Mouse (Mus musculus) myocyte (in vitro differentiated cells): ENCODE measurements at regions not wholly inside any gene's neighbourhood (a gene's known extent, or its start where the extent isn't known, plus 50 kb on each side); places are given as distances from the start of the nearest gene placed in this dataset.
A peak's percentile ranks its signal among the peaks of the same experiment; 100 is the strongest.

ENCODE experiments used
- H3K27me3 ChIP-seq: one replicate; pipeline ENCODE4 v1.6.1; 2011; ENCODE audit not compliant: control insufficient read depth, insufficient read depth, insufficient read length
- H3K36me3 ChIP-seq: one replicate; pipeline ENCODE4 v1.6.1; 2011; ENCODE audit not compliant: control insufficient read depth, insufficient read depth
- H3K4me2 ChIP-seq: one replicate; pipeline ENCODE4 v1.6.1; 2011; ENCODE audit warnings: low read depth, control low read depth
- H3K4me3 ChIP-seq: one replicate; pipeline ENCODE4 v1.5.1; 2011; ENCODE audit warnings: mild to moderate bottlenecking, control low read depth, moderate library complexity
- H3K79me2 ChIP-seq: one replicate; pipeline ENCODE4 v1.6.1; 2011; ENCODE audit not compliant: control insufficient read depth, insufficient read depth
- H3ac ChIP-seq: one replicate; pipeline ENCODE4 v1.6.1; 2011; ENCODE audit not compliant: control insufficient read depth, insufficient read length
- CEBPB ChIP-seq: IDR thresholded peaks from 2 replicates; pipeline ENCODE4 v1.6.1; 2011; ENCODE audit warnings: mild to moderate bottlenecking, moderate library complexity; ENCODE audit not compliant: poor library complexity, insufficient read depth, severe bottlenecking
- E2F4 ChIP-seq: IDR thresholded peaks from one replicate; pipeline ENCODE4 v1.6.1; 2011; ENCODE audit warnings: mild to moderate bottlenecking, control low read depth, moderate library complexity; ENCODE audit not compliant: insufficient read depth
- MAX ChIP-seq: IDR thresholded peaks from one replicate; pipeline ENCODE4 v1.6.1; 2011; ENCODE audit warnings: low read depth, mild to moderate bottlenecking, control low read depth
- MYOD1 ChIP-seq, 3 experiments: IDR thresholded peaks; one replicate each; pipeline ENCODE4 v1.6.1; 2011; ENCODE audit warnings: control low read depth in 2 of 3, low read depth in 2 of 3, mild to moderate bottlenecking in 2 of 3, moderate library complexity in 1 of 3; ENCODE audit not compliant: insufficient read length in 2 of 3, control insufficient read depth in 1 of 3
- MYOG ChIP-seq, 3 experiments: IDR thresholded peaks; one replicate each; pipeline ENCODE4 v1.6.1; 2011; ENCODE audit warnings: control low read depth in 2 of 3, low read depth in 2 of 3, mild to moderate bottlenecking in 2 of 3; ENCODE audit not compliant: insufficient read length in 2 of 3, control insufficient read depth in 1 of 3, insufficient read depth in 1 of 3
- POLR2A ChIP-seq: IDR thresholded peaks from one replicate; pipeline ENCODE4 v1.6.1; 2011; ENCODE audit warnings: low read depth, mild to moderate bottlenecking, control low read depth, moderate library complexity; ENCODE audit not compliant: insufficient read length
- POLR2AphosphoS2 ChIP-seq: IDR thresholded peaks from one replicate; pipeline ENCODE4 v1.6.1; 2011; ENCODE audit warnings: low read depth, control low read depth; ENCODE audit not compliant: insufficient read length
- REST ChIP-seq: IDR thresholded peaks from one replicate; pipeline ENCODE4 v1.6.1; 2011; ENCODE audit warnings: mild to moderate bottlenecking, control low read depth, moderate library complexity; ENCODE audit not compliant: insufficient read depth, insufficient read length
- SRF ChIP-seq: IDR thresholded peaks from one replicate; pipeline ENCODE4 v1.6.1; 2011; ENCODE audit warnings: low read depth; ENCODE audit not compliant: control insufficient read depth, insufficient read length
- TCF12 ChIP-seq: IDR thresholded peaks from one replicate; pipeline ENCODE4 v1.6.1; 2011; ENCODE audit warnings: mild to moderate bottlenecking, control low read depth; ENCODE audit not compliant: poor library complexity, insufficient read depth, severe bottlenecking
- TCF3 ChIP-seq: IDR thresholded peaks from one replicate; pipeline ENCODE4 v1.6.1; 2011; ENCODE audit warnings: low read depth, control low read depth; ENCODE audit not compliant: insufficient read length
- USF1 ChIP-seq: IDR thresholded peaks from one replicate; pipeline ENCODE4 v1.6.1; 2011; ENCODE audit warnings: low read depth, mild to moderate bottlenecking, control low read depth, moderate library complexity

GRCm38 (mm10) chr17:82252362-82252761, 514.2 kb upstream of the Slc8a1 start:
- H3K27me3 ChIP-seq: no peaks in the 10 kb centered on the region
- H3K4me2 ChIP-seq: no peak overlapping the region
- TF ChIP-seq SRF (no peak), POLR2A (no peak), MAX (no peak), TCF3 (no peak), MYOG (IDR thresholded peaks at IDR 0.05; ENCODE audit: control insufficient read depth in 1 of 3, insufficient read depth in 1 of 3, insufficient read length in 2 of 3, low read depth in 2 of 3) (no peak), TCF12 (no peak), REST (no peak), MYOD1 (IDR thresholded peaks at IDR 0.05; ENCODE audit: control insufficient read depth in 1 of 3, insufficient read length in 2 of 3, low read depth in 2 of 3) (no peak), USF1 (no peak), POLR2AphosphoS2 (no peak), CEBPB (no peak), E2F4 (no peak)
- no peak overlapping the region for H3K4me3 ChIP-seq
- no peaks in the 10 kb centered on the region for H3K36me3 ChIP-seq
- H3ac ChIP-seq: no peak overlapping the region
- no peaks in the 10 kb centered on the region for H3K79me2 ChIP-seq

GRCm38 (mm10) chr17:82251841-82252240, 513.7 kb upstream of the Slc8a1 start:
- H3K4me3 ChIP-seq: no peak overlapping the region
- TF ChIP-seq POLR2AphosphoS2 (no peak), TCF3 (no peak), MAX (no peak), CEBPB (no peak), MYOG (IDR thresholded peaks at IDR 0.05; ENCODE audit: control insufficient read depth in 1 of 3, insufficient read depth in 1 of 3, insufficient read length in 2 of 3, low read depth in 2 of 3) (no peak), USF1 (no peak), TCF12 (no peak), E2F4 (no peak), SRF (no peak), REST (no peak), POLR2A (no peak), MYOD1 (IDR thresholded peaks at IDR 0.05; ENCODE audit: control insufficient read depth in 1 of 3, insufficient read length in 2 of 3, low read depth in 2 of 3) (no peak)
- H3ac ChIP-seq: no peak overlapping the region
- H3K79me2 ChIP-seq: no peaks in the 10 kb centered on the region
- H3K36me3 ChIP-seq: no peaks in the 10 kb centered on the region
- H3K27me3 ChIP-seq: no peaks in the 10 kb centered on the region
- no peak overlapping the region for H3K4me2 ChIP-seq

- Histone ChIP-seq H3K36me3 (no peaks in the 10 kb centered on the region), H3K4me2 (no peak overlapping the region), H3K79me2 (no peaks in the 10 kb centered on the region), H3K4me3 (no peak overlapping the region), H3ac (no peak overlapping the region), H3K27me3 (no peaks in the 10 kb centered on the region)
- TF ChIP-seq CEBPB (no peak), MAX (no peak), SRF (no peak), POLR2AphosphoS2 (no peak), TCF12 (no peak), MYOG (IDR thresholded peaks at IDR 0.05; ENCODE audit: control insufficient read depth in 1 of 3, insufficient read depth in 1 of 3, insufficient read length in 2 of 3, low read depth in 2 of 3) (no peak), E2F4 (no peak), USF1 (no peak), POLR2A (no peak), TCF3 (no peak), REST (no peak), MYOD1 (IDR thresholded peaks at IDR 0.05; ENCODE audit: control insufficient read depth in 1 of 3, insufficient read length in 2 of 3, low read depth in 2 of 3) (no peak)
Measured at GRCm38 (mm10) chr17:82238361-82238760, 500.2 kb upstream of the Slc8a1 start.

GRCm38 (mm10) chr17:82237456-82237855, 499.3 kb upstream of the Slc8a1 start:
- Histone ChIP-seq H3K79me2 (no peaks in the 10 kb centered on the region), H3K4me2 (no peak overlapping the region), H3K27me3 (no peaks in the 10 kb centered on the region), H3ac (no peak overlapping the region), H3K36me3 (no peaks in the 10 kb centered on the region), H3K4me3 (no peak overlapping the region)
- TF ChIP-seq MYOD1 (IDR thresholded peaks at IDR 0.05; ENCODE audit: control insufficient read depth in 1 of 3, insufficient read length in 2 of 3, low read depth in 2 of 3): no peak

- H3ac ChIP-seq: no peak overlapping the region
- H3K79me2 ChIP-seq: no peaks in the 10 kb centered on the region
- H3K36me3 ChIP-seq: no peaks in the 10 kb centered on the region
- TF ChIP-seq POLR2AphosphoS2: no peak
- TF ChIP-seq MAX: no peak
- TF ChIP-seq USF1: no peak
- peak in 2 of 3 experiments; percentile 68 to 71 for TF ChIP-seq MYOD1 (IDR thresholded peaks at IDR 0.05; ENCODE audit: control insufficient read depth in 1 of 3, insufficient read length in 2 of 3, low read depth in 2 of 3)
- TF ChIP-seq REST: no peak
- H3K4me3 ChIP-seq: no peak overlapping the region
- no peaks in the 10 kb centered on the region for H3K27me3 ChIP-seq
- no peak overlapping the region for H3K4me2 ChIP-seq
Measured at GRCm38 (mm10) chr17:82215728-82216623, 477.8 kb upstream of the Slc8a1 start.
